Mouse (Mus musculus) gonadal fat pad, adult 2 months (tissue): ENCODE results near the gene Grap2. TPM values are rescaled to one million over a fixed set of nuclear protein-coding genes. Genes with fewer than 3 reads are reported as not detected.

ENCODE experiments used
- DNase-seq: peaks from one replicate; pipeline ENCODE4 v3.0.0-alpha.2; 2012; ENCODE audit warnings: low read depth
- polyA plus RNA-seq: library from polyadenylated mRNA; depleted of rRNA; stranded (reverse); fragments of >200 nt; gene quantifications from 2 replicates; pipeline ENCODE4 v1.2.3, GENCODE M21; 2012; rRNA removed

Grap2 gene
- polyA plus RNA-seq, 1 experiment, result 0.70 TPM

GRCm38 (mm10) chr15:80680347-80681030, 108.1 kb downstream of the Grap2 start:
- no peak for DNase-seq

GRCm38 (mm10) chr15:80681466-80681881, 109.1 kb downstream of the Grap2 start:
- DNase-seq, result no peak

- DNase-seq, result no peak
Observed at GRCm38 (mm10) chr15:80682343-80682742, 109.9 kb downstream of the Grap2 start.

DNA sequence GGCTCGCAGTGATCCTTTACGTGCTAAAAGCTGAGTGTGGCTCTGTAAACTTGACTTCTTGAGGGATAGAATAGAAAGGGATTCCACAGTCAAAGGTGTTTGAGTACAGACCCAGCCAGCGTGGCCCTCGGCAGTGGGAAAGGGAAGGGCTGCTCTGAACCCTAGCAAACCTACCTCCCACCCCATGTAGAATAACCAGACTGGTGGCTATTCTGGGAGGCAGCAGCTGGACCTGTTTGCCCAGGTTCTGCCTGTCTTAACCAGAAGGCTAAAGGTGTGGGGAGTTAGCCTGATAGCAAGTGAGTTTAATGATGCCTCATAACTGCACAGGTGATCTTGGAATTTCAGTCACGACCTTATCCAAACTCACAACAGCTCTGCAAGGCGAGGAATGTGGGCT, 110.8 kb downstream of the Grap2 start:
- DNase-seq, result no peak

DNA sequence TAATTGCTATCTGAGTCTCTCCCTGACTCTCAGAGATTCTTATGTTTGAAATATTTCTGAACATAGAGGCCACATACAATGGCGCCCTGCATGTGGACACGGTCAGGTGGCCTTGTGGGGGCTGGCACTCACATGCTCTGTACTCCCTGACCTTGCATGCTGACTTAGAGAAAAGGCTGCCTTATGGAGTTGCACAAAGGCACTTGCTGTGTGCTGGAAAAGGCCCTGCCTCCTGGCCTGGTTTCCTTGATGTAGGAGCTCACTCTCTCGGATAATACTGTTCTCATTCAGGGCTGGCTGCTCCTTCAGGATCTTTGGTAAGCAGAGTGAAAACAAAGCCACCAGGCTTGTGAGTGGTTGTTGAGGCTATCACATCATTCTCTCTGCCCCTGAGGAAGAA, 111.6 kb downstream of the Grap2 start:
- DNase-seq, result no peak

DNA sequence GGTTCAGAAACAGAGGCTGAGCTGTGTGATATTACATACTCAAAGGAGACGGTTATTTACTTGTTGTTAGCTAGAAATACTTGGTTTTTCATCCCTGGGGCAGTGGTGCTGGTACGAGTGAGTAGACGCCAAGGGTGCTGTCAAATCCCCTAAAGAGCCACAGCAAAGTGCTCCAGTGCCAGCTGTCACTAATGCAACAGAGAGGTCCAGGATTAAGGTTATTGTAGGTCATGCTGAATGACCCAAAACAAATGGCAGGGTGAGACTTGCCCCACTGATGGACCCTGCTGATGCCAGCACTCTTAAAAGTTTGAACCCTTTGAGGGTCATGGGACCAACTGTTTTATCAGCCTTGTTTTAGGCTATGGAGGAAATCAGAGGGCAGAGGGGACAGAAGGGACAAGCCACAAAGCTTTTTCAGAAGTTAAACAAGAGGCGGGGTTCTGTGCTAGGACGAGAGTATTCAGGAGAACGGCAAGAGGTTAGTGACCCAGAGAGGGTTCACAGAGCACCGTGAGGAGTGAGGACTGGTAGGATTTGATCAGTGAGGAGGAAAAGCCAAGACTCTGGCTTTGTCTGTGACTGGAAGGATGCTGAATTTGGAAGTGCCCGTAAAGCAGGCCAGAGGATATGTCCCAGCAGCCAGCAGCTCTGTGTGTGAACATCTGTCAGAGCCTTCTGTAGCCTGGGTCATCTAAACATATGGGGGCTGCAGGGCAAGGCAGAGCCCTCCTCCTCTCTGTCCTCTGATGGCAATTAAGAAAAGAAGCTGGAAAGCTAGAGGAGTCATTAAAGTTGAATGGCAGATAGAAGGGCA, 112.6 kb downstream of the Grap2 start:
- no peak for DNase-seq

GRCm38 (mm10) chr15:80685603-80685895, 113.2 kb downstream of the Grap2 start:
- no peak for DNase-seq

DNA sequence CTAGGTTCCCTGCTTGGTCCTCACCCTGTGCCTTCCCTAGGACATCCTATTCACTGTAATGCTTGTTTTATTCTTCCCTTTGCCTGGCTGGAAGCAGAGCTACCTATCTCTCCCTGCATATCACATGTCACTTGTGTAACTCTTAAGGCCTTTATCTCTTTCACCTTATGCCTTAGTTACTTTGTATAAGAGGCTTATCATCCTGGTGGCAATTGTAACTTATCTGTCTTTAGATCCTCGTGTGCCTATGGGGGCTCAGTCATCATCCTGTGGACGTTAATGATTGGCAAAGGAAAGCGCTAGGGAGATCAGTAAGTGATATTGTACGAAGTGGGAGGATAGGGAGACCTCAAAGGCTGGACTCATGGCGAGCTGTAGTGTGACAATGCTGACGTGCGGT, 116.1 kb downstream of the Grap2 start:
- DNase-seq, result no peak

- no peak for DNase-seq
Observed at GRCm38 (mm10) chr15:80693492-80693891, 121.1 kb downstream of the Grap2 start.

- DNase-seq, result no peak
Observed at GRCm38 (mm10) chr15:80694125-80694910, 121.9 kb downstream of the Grap2 start.

DNA sequence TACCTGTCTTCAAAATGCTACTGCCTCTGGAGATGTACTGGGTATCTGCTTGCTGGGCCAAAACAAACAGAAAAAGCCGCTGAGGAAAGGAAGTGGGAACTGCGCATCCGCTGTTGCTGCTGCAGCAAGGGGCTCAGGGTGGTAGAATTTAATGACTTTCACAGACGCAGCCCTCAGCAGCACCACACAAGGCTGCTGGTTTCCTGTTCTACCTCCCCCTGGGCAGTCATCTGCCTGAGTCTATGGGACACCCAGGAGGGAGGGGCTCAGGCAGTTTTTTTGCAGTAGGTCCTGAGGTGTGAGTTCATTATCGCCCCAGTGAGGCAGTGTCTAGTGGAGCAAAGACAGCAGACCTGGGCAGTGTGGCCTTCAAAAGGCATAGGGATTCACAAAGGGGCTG, 125.2 kb downstream of the Grap2 start:
- DNase-seq, result no peak

- DNase-seq, result no peak
Observed at GRCm38 (mm10) chr15:80701481-80702257, 129.3 kb downstream of the Grap2 start.

Other genes starting within 250 kb of the Grap2 start
- gene Enthd1, start 7.4 kb upstream of the Grap2 start, polyA plus RNA-seq, result 0.10 and 0.11 TPM in 2 replicates
- gene Fam83f, start 99.3 kb downstream of the Grap2 start, polyA plus RNA-seq, result 5.3 and 5.8 TPM in 2 replicates
- 10.0 and 14.1 TPM in 2 replicates for gene Tnrc6b, start 138.7 kb downstream of the Grap2 start, polyA plus RNA-seq